Mouse (Mus musculus): ENCODE measurements around the gene Stk38. TPM values are rescaled to one million over a fixed set of nuclear protein-coding genes. Genes with fewer than 3 reads are reported as not detected.
"Not testable (repeated sequence)": the region's sequence is repeated elsewhere in the genome, so short reads cannot be mapped to it uniquely, and the experiment has no call there.

Gene Stk38
- total RNA-seq, 2 experiments from 2014 or later, result 54.9 to 60.3 TPM

GRCm38 (mm10) chr17:29019391-29019790, 11.6 kb upstream of the Stk38 start:
- intact Hi-C loops (cut with DNase I), result no loop called here

GRCm38 (mm10) chr17:29018292-29018984, 10.6 kb upstream of the Stk38 start:
- DNase-seq (ENCODE audit: extremely low spot score in 1 of 2, low spot score in 2 of 2), result no peak
- intact Hi-C loops (cut with DNase I), result no loop called here

More at GRCm38 (mm10) chr17:29019391-29019790, 11.6 kb upstream of the Stk38 start:
- DNase-seq (ENCODE audit: extremely low spot score in 1 of 2, low spot score in 2 of 2), result no peak

- DNase-seq (ENCODE audit: extremely low spot score in 1 of 2, low spot score in 2 of 2), result no peak
Measured at GRCm38 (mm10) chr17:29016705-29017104, 8.9 kb upstream of the Stk38 start.

GRCm38 (mm10) chr17:29015638-29016037, 7.8 kb upstream of the Stk38 start:
- DNase-seq (ENCODE audit: extremely low spot score in 1 of 2, low spot score in 2 of 2), result peak in 1 of 2 experiments; percentile 41
- intact Hi-C loops (cut with DNase I), result no loop called here

More at GRCm38 (mm10) chr17:29016705-29017104, 8.9 kb upstream of the Stk38 start:
- intact Hi-C loops (cut with DNase I), result no loop called here

GRCm38 (mm10) chr17:29014235-29014634, 6.4 kb upstream of the Stk38 start:
- intact Hi-C loops (cut with DNase I), result no loop called here

GRCm38 (mm10) chr17:29009181-29009580, 1.4 kb upstream of the Stk38 start:
- intact Hi-C loops (cut with DNase I), result no loop called here
- DNase-seq (ENCODE audit: extremely low spot score in 1 of 2, low spot score in 2 of 2), result no peak

More at GRCm38 (mm10) chr17:29014235-29014634, 6.4 kb upstream of the Stk38 start:
- no peak for DNase-seq (ENCODE audit: extremely low spot score in 1 of 2, low spot score in 2 of 2)

GRCm38 (mm10) chr17:29008326-29008650, 493 bp upstream of the Stk38 start:
- intact Hi-C loops (cut with DNase I), result no loop called here

GRCm38 (mm10) chr17:29007243-29007640, 553 bp downstream of the Stk38 start:
- peak in 1 of 2 experiments; percentile 57 for DNase-seq (ENCODE audit: extremely low spot score in 1 of 2, low spot score in 2 of 2)
- intact Hi-C loops (cut with DNase I), result no loop called here

More at GRCm38 (mm10) chr17:29008326-29008650, 493 bp upstream of the Stk38 start:
- DNase-seq (ENCODE audit: extremely low spot score in 1 of 2, low spot score in 2 of 2), result no peak

GRCm38 (mm10) chr17:29006812-29007211, 983 bp downstream of the Stk38 start:
- DNase-seq (ENCODE audit: extremely low spot score in 1 of 2, low spot score in 2 of 2), result no peak
- intact Hi-C loops (cut with DNase I), result no loop called here

- DNase-seq (ENCODE audit: extremely low spot score in 1 of 2, low spot score in 2 of 2), result no peak
- intact Hi-C loops (cut with DNase I), result no loop called here
Measured at GRCm38 (mm10) chr17:29005002-29005401, 2.8 kb downstream of the Stk38 start.

GRCm38 (mm10) chr17:29003740-29004139, 4.1 kb downstream of the Stk38 start:
- intact Hi-C loops (cut with DNase I), result no loop called here
- DNase-seq (ENCODE audit: extremely low spot score in 1 of 2, low spot score in 2 of 2), result no peak

GRCm38 (mm10) chr17:29000465-29000864, 7.3 kb downstream of the Stk38 start:
- no peak for DNase-seq (ENCODE audit: extremely low spot score in 1 of 2, low spot score in 2 of 2)
- intact Hi-C loops (cut with DNase I), result no loop called here

- no peak for DNase-seq (ENCODE audit: extremely low spot score in 1 of 2, low spot score in 2 of 2)
- intact Hi-C loops (cut with DNase I), result no loop called here
Measured at GRCm38 (mm10) chr17:28994615-28995014, 13.2 kb downstream of the Stk38 start.

- intact Hi-C loops (cut with DNase I); DNase-seq (ENCODE audit: extremely low spot score in 1 of 2, low spot score in 2 of 2): not testable (repeated sequence)
Measured at GRCm38 (mm10) chr17:28993004-28993403, 14.8 kb downstream of the Stk38 start.

GRCm38 (mm10) chr17:28992105-28992504, 15.7 kb downstream of the Stk38 start:
- peak; percentile 30 to 54 for DNase-seq (ENCODE audit: extremely low spot score in 1 of 2, low spot score in 2 of 2)
- intact Hi-C loops (cut with DNase I), result no loop called here

- no peak for DNase-seq (ENCODE audit: extremely low spot score in 1 of 2, low spot score in 2 of 2)
- intact Hi-C loops (cut with DNase I), result no loop called here
Measured at GRCm38 (mm10) chr17:28991286-28991685, 16.5 kb downstream of the Stk38 start.

- intact Hi-C loops (cut with DNase I), result no loop called here
- no peak for DNase-seq (ENCODE audit: extremely low spot score in 1 of 2, low spot score in 2 of 2)
Measured at GRCm38 (mm10) chr17:28990060-28990459, 17.7 kb downstream of the Stk38 start.

- intact Hi-C loops (cut with DNase I), result no loop called here
- DNase-seq (ENCODE audit: extremely low spot score in 1 of 2, low spot score in 2 of 2), result no peak
Measured at GRCm38 (mm10) chr17:28988996-28989395, 18.8 kb downstream of the Stk38 start.

- intact Hi-C loops (cut with DNase I), result no loop called here
- DNase-seq (ENCODE audit: extremely low spot score in 1 of 2, low spot score in 2 of 2), result no peak
Measured at GRCm38 (mm10) chr17:28988291-28988690, 19.5 kb downstream of the Stk38 start.

GRCm38 (mm10) chr17:28987713-28988112, 20.1 kb downstream of the Stk38 start:
- intact Hi-C loops (cut with DNase I), result no loop called here
- DNase-seq (ENCODE audit: extremely low spot score in 1 of 2, low spot score in 2 of 2), result peak in 1 of 2 experiments; percentile 50

GRCm38 (mm10) chr17:28986833-28987232, 21.0 kb downstream of the Stk38 start:
- DNase-seq (ENCODE audit: extremely low spot score in 1 of 2, low spot score in 2 of 2), result no peak
- intact Hi-C loops (cut with DNase I), result no loop called here

Measured in left cerebral cortex, postnatal 10 days (tissue).